Mouse (Mus musculus) heart, embryonic 12.5 days (tissue): ENCODE data around the gene Prune2. TPM values are rescaled to one million over a fixed set of nuclear protein-coding genes. Genes with fewer than 3 reads are reported as not detected.

ENCODE experiments used
- ATAC-seq: fragments of 200-750 bp; cut with Nextera tagmentation; 2 replicates; pipeline ENCODE4 v1.8.0; 2017; ENCODE audit warnings: moderate TSS enrichment, moderate library complexity; ENCODE audit not compliant: insufficient number of reproducible peaks, low FRiP score
- H3K27ac ChIP-seq: fragments of 300-500 bp; sonication (generic); 2 replicates; pipeline ENCODE4 v1.5.1; 2016; ENCODE audit warnings: mild to moderate bottlenecking, moderate library complexity; ENCODE audit not compliant: poor library complexity, severe bottlenecking
- H3K27me3 ChIP-seq: fragments of 300-500 bp; sonication (generic); replicated peaks from 2 replicates; pipeline ENCODE4 v1.6.1; 2016; ENCODE audit warnings: mild to moderate bottlenecking, moderate library complexity
- H3K36me3 ChIP-seq: fragments of 300-500 bp; sonication (generic); 2 replicates; pipeline ENCODE4 v1.6.1; 2016; ENCODE audit warnings: mild to moderate bottlenecking, moderate library complexity
- H3K4me1 ChIP-seq: fragments of 300-500 bp; sonication (generic); replicated peaks from 2 replicates; pipeline ENCODE4 v1.6.1; 2016; ENCODE audit warnings: mild to moderate bottlenecking
- H3K4me2 ChIP-seq: fragments of 300-500 bp; sonication (generic); 2 replicates; pipeline ENCODE4 v1.6.1; 2016; ENCODE audit warnings: mild to moderate bottlenecking, moderate library complexity
- H3K4me3 ChIP-seq: fragments of 300-500 bp; sonication (generic); 2 replicates; pipeline ENCODE4 v1.5.1; 2016; ENCODE audit warnings: mild to moderate bottlenecking
- H3K9ac ChIP-seq: fragments of 300-500 bp; sonication (generic); 2 replicates; pipeline ENCODE4 v1.6.1; 2016; ENCODE audit warnings: mild to moderate bottlenecking, moderate library complexity
- H3K9me3 ChIP-seq: fragments of 300-500 bp; sonication (generic); replicated peaks from 2 replicates; pipeline ENCODE4 v1.6.1; 2016; ENCODE audit warnings: mild to moderate bottlenecking, moderate library complexity
- WGBS: fragments of 180-500 bp; shearing (Covaris S2); methylation state at CpG from one replicate; pipeline ENCODE4 v1.1.7; 2016; 5-methylcytosine and 5-hydroxymethylcytosine counted together
- polyA plus RNA-seq: library from polyadenylated mRNA; unstranded; fragments of >200 nt; fragmentation: Nextera tagmentation; extraction: Ambion mirVana; gene quantifications from 2 replicates; pipeline ENCODE4 v1.2.1, GENCODE M21; 2016

Gene Prune2
- polyA plus RNA-seq, 1 experiment from 2014 or later = 8.2 TPM

DNA sequence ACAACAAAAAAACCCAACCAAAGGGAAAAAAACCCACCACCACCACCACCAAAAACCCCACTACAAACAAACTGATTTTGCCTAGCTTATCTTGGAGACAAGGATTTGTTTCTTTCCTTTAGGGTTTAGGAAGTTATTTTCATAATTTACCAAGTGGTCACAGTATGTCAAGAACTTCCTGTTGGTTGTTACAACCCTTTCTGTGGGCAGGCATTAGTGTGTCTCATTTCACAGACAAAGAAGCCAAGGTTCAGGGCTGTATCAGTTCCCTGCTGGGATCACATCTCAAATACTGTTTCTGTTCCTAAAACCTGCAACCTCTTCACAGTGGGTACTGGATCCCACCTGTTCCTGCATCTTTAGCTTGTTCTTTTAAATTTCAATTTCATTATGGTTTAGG lies 108.5 kb downstream of the Prune2 start:
- Histone ChIP-seq H3K27me3 (no peaks in the 10 kb centered on the region), H3K36me3 (no peaks in the 10 kb centered on the region), H3K4me1 (no peaks in the 10 kb centered on the region), H3K4me2 (no peak overlapping the region), H3K9me3 (no peaks in the 10 kb centered on the region), H3K4me3 (no peak overlapping the region), H3K9ac (no peak overlapping the region), H3K27ac (no peak overlapping the region)
- no peak for ATAC-seq

DNA sequence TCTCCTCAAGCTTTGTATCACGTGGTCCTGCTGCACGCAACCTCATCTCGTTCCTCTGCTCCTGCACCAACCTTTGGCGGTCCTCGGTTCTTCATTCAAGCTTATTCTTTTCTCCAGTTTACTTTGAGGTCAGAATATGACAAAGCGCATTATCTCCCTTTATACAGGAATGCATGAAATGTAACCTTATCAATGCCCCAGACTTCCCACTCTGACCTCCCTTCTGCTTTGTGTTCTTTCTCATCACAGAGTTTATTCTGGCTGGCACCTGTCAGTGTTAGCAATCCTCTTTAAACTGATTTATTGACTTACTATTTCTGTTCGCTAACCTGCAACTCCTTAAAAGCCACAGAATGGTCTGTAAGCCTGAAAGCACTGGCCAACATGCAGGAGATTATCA lies 113.1 kb downstream of the Prune2 start:
- no peaks in the 10 kb centered on the region for H3K27me3 ChIP-seq
- ATAC-seq = no peak
- WGBS = 81% methylated on average over 7 of the region's 7 CpGs

DNA sequence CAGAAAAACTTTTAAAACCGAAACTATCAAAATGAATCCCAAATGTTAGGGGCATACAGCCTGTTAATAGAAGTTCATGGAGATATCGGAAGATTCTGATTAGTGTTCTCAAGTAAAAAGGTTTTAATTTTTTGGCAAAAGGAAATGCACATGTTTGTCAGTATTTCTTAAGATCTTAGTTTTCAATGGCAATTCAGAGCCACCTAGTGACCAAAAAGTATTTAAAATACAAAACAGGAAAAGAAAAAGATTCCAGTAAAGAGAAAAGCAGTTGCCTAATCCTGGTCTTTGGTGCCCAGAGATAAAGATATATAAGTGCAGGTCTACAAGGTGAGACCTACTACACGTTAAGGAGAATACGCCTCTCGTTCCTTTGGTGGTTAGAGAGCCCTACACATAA lies 115.3 kb downstream of the Prune2 start:
- Histone ChIP-seq H3K27me3 (no peaks in the 10 kb centered on the region), H3K4me1 (no peaks in the 10 kb centered on the region), H3K9me3 (no peaks in the 10 kb centered on the region), H3K9ac (no peak overlapping the region), H3K27ac (no peak overlapping the region), H3K36me3 (no peaks in the 10 kb centered on the region), H3K4me3 (no peak overlapping the region), H3K4me2 (no peak overlapping the region)
- no peak for ATAC-seq
- WGBS = 86% methylated on average over 5 of the region's 5 CpGs

More for the DNA sequence above, 113.1 kb downstream of the Prune2 start:
- Histone ChIP-seq H3K4me3 (no peak overlapping the region), H3K4me2 (no peak overlapping the region), H3K9ac (no peak overlapping the region), H3K4me1 (no peaks in the 10 kb centered on the region), H3K36me3 (no peaks in the 10 kb centered on the region), H3K9me3 (no peaks in the 10 kb centered on the region), H3K27ac (no peak overlapping the region)

DNA sequence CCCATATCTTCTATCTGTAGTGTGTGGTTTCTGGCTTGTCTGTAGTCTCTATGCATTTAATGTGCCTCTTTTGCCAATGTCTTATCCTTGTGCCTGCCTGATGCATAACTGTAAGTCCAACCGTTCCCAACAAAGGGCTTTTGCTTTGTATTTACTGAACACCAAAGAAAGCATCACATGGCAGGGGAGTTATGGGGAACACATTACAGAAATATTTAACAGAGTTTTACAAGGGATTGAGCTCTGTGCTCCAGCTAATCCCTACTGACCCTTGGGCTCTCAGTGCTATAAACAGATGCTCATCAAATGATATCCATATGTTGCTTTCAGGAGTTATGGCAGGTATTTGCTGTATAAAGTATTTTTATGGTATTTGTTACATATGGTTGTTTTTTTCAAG lies 116.3 kb downstream of the Prune2 start:
- Histone ChIP-seq H3K27me3 (no peaks in the 10 kb centered on the region), H3K27ac (no peak overlapping the region), H3K4me2 (no peak overlapping the region), H3K4me1 (no peaks in the 10 kb centered on the region), H3K36me3 (no peaks in the 10 kb centered on the region), H3K9me3 (no peaks in the 10 kb centered on the region), H3K9ac (no peak overlapping the region), H3K4me3 (no peak overlapping the region)
- no peak for ATAC-seq
- 89% methylated on average over 1 of the region's 1 CpGs for WGBS

DNA sequence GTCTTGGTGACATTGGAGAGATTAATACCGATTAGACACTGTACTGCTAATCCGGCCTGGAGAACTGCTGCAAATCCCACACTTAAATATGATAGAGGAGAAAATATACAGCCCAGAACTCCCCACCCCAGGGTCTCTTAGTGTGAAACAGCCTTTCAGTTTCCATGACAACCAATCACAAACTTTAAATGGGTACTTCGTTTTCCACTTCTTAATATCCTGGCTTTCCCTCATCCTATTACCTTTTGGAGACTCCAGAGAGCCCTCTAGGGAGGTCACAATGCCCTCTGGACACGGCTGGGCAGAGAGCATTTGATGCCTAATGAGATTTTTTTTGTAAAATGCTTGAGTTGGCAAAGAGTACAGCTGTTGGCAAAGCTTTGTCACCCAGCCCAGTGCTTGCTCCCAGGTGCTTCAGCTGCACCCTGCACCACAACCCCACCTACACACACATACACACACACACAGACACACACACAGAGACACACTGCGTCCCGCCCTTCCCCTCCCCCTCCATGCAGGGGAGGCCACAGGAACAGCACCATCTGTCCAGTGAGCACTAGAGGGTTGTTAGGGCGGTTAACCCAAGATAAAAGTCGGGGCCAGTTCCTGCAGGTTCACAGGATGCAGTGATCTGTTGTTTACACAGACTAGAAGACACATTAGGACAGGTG lies 122.9 kb downstream of the Prune2 start:
- no peak overlapping the region for H3K4me3 ChIP-seq
- no peak overlapping the region for H3K9ac ChIP-seq
- H3K9me3 ChIP-seq = no peaks in the 10 kb centered on the region
- 56% methylated on average over 8 of the region's 8 CpGs for WGBS
- no peaks in the 10 kb centered on the region for H3K36me3 ChIP-seq
- H3K4me1 ChIP-seq = no peaks in the 10 kb centered on the region
- H3K27ac ChIP-seq = no peak overlapping the region
- H3K4me2 ChIP-seq = no peak overlapping the region
- no peaks in the 10 kb centered on the region for H3K27me3 ChIP-seq
- ATAC-seq = no peak

DNA sequence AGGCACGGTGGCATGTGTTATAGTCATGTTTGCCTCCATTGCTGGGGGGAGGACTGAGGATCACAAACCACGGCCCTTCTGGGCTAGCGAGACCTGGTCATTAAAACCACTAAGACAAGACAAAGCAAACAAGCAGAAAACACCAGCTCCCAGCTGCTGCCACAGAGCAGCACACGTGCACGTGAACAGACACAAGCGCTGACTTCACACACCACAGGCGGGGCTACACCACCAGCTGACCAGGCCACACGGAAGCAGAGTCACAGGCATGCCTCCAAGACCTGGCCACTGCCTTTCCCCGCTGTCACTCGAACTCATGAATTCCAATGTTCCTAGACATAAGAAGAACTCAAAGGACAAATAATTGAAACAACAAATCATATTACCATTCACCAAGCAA lies 125.5 kb downstream of the Prune2 start:
- ATAC-seq = no peak
- Histone ChIP-seq H3K27ac (no peak overlapping the region), H3K9ac (no peak overlapping the region), H3K4me3 (no peak overlapping the region), H3K9me3 (no peaks in the 10 kb centered on the region), H3K4me1 (no peaks in the 10 kb centered on the region), H3K4me2 (no peak overlapping the region), H3K36me3 (no peaks in the 10 kb centered on the region), H3K27me3 (no peaks in the 10 kb centered on the region)
- 80% methylated on average over 10 of the region's 10 CpGs for WGBS

DNA sequence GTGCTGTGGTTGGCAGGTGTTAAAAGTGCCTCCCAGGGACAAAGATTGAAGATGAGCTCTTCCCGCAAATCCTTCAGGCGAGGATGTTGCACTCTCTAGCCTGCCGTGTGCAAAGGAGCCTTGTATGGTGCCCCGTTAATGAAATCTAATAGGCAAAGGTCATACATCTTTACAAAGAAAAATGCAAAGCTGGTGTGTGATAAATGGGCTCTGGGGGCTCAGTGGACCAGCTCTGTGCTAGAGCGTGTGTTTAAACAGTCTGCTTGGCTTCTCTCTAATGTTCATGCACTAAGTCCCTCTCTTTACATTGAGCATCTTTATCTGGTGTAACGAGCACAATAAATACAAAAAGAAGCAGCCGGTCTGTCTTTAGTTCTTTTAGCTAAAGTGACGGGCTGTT lies 138.1 kb downstream of the Prune2 start:
- 57% methylated on average over 8 of the region's 8 CpGs for WGBS
- no peak for ATAC-seq
- Histone ChIP-seq H3K27ac (no peak overlapping the region), H3K27me3 (no peaks in the 10 kb centered on the region), H3K9ac (no peak overlapping the region), H3K36me3 (no peaks in the 10 kb centered on the region), H3K9me3 (no peaks in the 10 kb centered on the region), H3K4me1 (peaks cover 6% of the 10 kb centered on the region; the same call in 1 of the 2 replicates), H3K4me2 (no peak overlapping the region), H3K4me3 (no peak overlapping the region)

DNA sequence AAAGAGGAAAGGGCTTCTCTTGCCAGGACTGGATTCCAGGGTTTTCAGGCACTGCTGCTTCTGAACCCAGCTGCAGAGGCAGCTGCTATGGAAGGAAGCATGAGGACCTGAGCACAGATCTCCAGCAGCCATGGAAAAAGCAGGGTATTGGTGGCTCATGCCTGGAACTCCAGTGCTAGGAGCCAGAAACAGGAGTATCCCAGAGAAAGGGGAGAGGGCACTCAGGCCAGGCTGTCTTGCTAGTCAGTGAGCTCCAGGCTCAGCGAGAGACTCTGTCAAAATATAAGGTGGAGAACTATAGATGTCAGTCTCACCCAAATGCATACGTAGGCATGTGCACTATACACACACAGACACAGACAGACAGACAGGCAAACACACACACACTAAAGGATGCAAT lies 140.4 kb downstream of the Prune2 start:
- ATAC-seq = no peak
- H3K27me3 ChIP-seq = no peaks in the 10 kb centered on the region
- 91% methylated on average over 2 of the region's 2 CpGs for WGBS

DNA sequence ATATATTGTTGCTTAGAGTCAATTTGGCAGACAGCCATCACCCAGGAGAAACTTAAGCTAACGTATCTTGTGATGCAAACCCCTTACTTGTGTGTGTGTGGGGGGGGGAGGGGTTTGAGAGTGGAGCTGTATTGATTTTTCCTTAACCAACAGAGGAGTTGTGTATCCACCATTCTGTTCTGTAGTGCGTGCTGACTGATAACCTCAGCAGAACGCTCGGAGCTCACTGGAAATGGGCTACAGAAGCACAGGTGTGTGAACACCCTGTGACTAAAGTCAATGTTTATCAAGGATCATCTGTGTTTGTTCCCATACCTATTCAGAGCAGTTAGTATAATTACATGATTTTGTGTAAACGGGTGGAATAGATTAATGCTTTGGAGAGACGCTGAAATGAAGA lies 141.3 kb downstream of the Prune2 start:
- Histone ChIP-seq H3K4me2 (no peak overlapping the region), H3K36me3 (no peaks in the 10 kb centered on the region), H3K4me3 (no peak overlapping the region), H3K9me3 (no peaks in the 10 kb centered on the region), H3K4me1 (peaks cover 6% of the 10 kb centered on the region; the same call in 1 of the 2 replicates), H3K27ac (no peak overlapping the region), H3K27me3 (no peaks in the 10 kb centered on the region), H3K9ac (no peak overlapping the region)
- ATAC-seq = no peak
- 75% methylated on average over 6 of the region's 6 CpGs for WGBS

More for the DNA sequence above, 140.4 kb downstream of the Prune2 start:
- H3K4me2 ChIP-seq = no peak overlapping the region
- no peaks in the 10 kb centered on the region for H3K9me3 ChIP-seq
- no peak overlapping the region for H3K9ac ChIP-seq
- H3K27ac ChIP-seq = no peak overlapping the region
- peaks cover 6% of the 10 kb centered on the region; the same call in 1 of the 2 replicates for H3K4me1 ChIP-seq
- H3K36me3 ChIP-seq = no peaks in the 10 kb centered on the region
- H3K4me3 ChIP-seq = no peak overlapping the region

DNA sequence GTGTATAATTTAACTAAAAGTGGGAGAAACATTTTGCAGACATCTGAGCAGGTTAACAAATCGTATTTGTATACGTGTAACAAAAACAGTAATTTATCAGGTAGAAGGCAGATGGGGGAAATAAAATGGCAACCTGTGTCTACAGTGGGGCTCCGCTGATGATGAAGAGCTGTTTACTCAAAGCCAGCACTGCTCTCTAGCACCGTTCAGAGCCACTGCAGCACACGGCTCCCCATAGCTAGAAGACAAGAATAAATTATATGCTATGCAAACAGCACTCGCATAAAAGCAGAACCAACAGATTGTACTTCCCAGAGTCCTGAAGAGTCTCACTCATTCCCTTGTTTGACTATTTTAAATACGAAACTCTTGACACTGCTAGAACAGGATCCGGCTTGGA lies 152.9 kb downstream of the Prune2 start:
- Histone ChIP-seq H3K4me2 (no peak overlapping the region), H3K4me3 (no peak overlapping the region), H3K9me3 (no peaks in the 10 kb centered on the region), H3K27me3 (no peaks in the 10 kb centered on the region), H3K9ac (no peak overlapping the region), H3K4me1 (0 out of 2 replicates have a peak, but pooled peaks cover 3% of the 10 kb centered on the region), H3K36me3 (no peaks in the 10 kb centered on the region), H3K27ac (no peak overlapping the region)
- 77% methylated on average over 8 of the region's 8 CpGs for WGBS
- ATAC-seq = no peak

DNA sequence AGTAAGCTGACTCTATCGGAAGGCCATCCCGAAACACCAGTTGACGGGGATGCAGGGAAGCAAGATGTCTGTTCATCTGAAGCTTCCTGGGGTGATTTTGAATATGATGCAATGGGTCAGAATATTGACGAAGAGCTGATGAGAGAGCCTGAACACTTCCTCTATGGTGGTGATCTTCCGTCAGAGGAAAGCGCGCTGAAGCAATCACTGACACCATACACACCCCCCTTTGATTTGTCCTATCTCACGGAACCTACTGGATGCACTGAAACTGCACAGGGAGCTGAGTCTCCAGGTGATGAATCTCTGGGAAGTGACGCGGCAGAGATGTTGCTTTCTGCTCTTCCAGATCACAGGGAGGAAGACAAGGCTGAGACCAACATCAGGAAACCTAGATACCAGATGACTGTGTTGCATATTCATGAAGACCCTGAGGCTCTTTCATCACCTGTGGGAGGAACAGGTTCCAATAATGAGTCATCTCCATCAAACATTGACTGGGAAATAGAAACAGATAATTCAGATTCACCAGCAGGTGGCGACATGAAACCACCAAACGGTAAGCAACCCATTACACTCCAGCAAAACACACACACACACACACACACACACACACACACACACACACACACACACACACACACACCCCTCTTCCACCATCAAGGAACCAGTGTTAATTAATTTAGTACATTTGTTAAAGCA lies 168.3 kb downstream of the Prune2 start:
- ATAC-seq = no peak
- no peaks in the 10 kb centered on the region for H3K4me1 ChIP-seq
- H3K4me3 ChIP-seq = no peak overlapping the region
- 63% methylated on average over 12 of the region's 12 CpGs for WGBS
- H3K27ac ChIP-seq = no peak overlapping the region
- no peaks in the 10 kb centered on the region for H3K9me3 ChIP-seq
- H3K27me3 ChIP-seq = no peaks in the 10 kb centered on the region
- no peak overlapping the region for H3K9ac ChIP-seq
- no peak overlapping the region for H3K4me2 ChIP-seq
- H3K36me3 ChIP-seq = no peaks in the 10 kb centered on the region

DNA sequence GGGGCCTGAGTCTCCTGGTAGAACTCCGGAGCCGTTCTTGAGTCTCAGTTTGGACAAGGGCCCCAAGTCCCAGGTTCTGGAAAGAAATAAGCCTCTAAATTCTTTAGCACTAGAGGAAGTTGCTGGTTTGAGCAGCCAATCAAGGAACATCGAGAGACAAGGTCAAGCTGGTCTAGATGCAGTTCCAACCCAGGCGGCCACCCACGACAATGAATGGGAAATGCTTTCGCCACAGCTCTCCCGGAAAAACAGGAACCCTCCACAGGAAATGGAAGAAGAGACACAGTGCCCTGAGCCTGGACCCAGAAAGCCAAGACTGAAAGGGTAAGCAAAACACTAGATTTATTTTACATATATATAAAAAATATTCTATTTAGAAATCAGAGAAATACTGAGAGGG lies 169.5 kb downstream of the Prune2 start:
- ATAC-seq = no peak
- H3K9ac ChIP-seq = no peak overlapping the region
- H3K27ac ChIP-seq = no peak overlapping the region
- WGBS = 76% methylated on average over 7 of the region's 7 CpGs
- H3K4me2 ChIP-seq = no peak overlapping the region
- no peaks in the 10 kb centered on the region for H3K36me3 ChIP-seq
- no peaks in the 10 kb centered on the region for H3K27me3 ChIP-seq
- no peak overlapping the region for H3K4me3 ChIP-seq
- H3K4me1 ChIP-seq = no peaks in the 10 kb centered on the region
- H3K9me3 ChIP-seq = no peaks in the 10 kb centered on the region
